Mouse (Mus musculus) MEL (cell line): ENCODE measurements around the gene Nobox. TPM values are rescaled to one million over a fixed set of nuclear protein-coding genes. Genes with fewer than 3 reads are reported as not detected.

Source experiments
- DNase-seq: peaks from one replicate; pipeline ENCODE4 v3.0.0; 2011; ENCODE audit warnings: low read depth, low spot score
- H3K27ac ChIP-seq: 2 replicates; pipeline ENCODE4 v1.5.1; 2012; ENCODE audit warnings: low read depth, mild to moderate bottlenecking, control low read depth, low read length, moderate library complexity; ENCODE audit not compliant: control insufficient read depth
- H3K27me3 ChIP-seq, 2 experiments: fragments of 150-350 bp in 1 of 2; sonication (generic) in 1 of 2; 2 replicates each; pipeline ENCODE4 v1.6.1; 2012; ENCODE audit warnings: low read length in 2 of 2, mild to moderate bottlenecking in 2 of 2, improper control_type of control experiment in 1 of 2, moderate library complexity in 1 of 2; ENCODE audit not compliant: insufficient read depth in 2 of 2, control insufficient read depth in 1 of 2
- H3K36me3 ChIP-seq, 2 experiments: 2 replicates each; pipeline ENCODE4 v1.6.1; 2012 to 2014; ENCODE audit warnings: low read length in 2 of 2, improper control_type of control experiment in 1 of 2, inconsistent platforms in 1 of 2, mild to moderate bottlenecking in 1 of 2; ENCODE audit not compliant: insufficient read depth in 2 of 2, control insufficient read depth in 1 of 2
- H3K4me1 ChIP-seq, 2 experiments: fragments of 150-350 bp in 1 of 2; sonication (generic) in 1 of 2; 2 replicates each; pipeline ENCODE4 v1.6.1; 2012; ENCODE audit warnings: low read length in 2 of 2, improper control_type of control experiment in 1 of 2, mild to moderate bottlenecking in 1 of 2; ENCODE audit not compliant: insufficient read depth in 2 of 2, control insufficient read depth in 1 of 2
- H3K4me3 ChIP-seq, 2 experiments: fragments of 150-350 bp in 1 of 2; sonication (generic) in 1 of 2; 2 replicates each; pipeline ENCODE4 v1.5.1; 2012; ENCODE audit warnings: low read depth in 2 of 2, low read length in 2 of 2, mild to moderate bottlenecking in 2 of 2, moderate library complexity in 2 of 2, control low read depth in 1 of 2, improper control_type of control experiment in 1 of 2; ENCODE audit not compliant: control insufficient read depth in 1 of 2, insufficient read depth in 1 of 2
- H3K79me2 ChIP-seq: 2 replicates; pipeline ENCODE4 v1.6.1; 2012; ENCODE audit warnings: mild to moderate bottlenecking, low read length, moderate library complexity; ENCODE audit not compliant: control insufficient read depth, poor library complexity, insufficient read depth
- H3K9ac ChIP-seq: 2 replicates; pipeline ENCODE4 v1.6.1; 2012; ENCODE audit warnings: low read depth, mild to moderate bottlenecking, control low read depth, low read length, moderate library complexity; ENCODE audit not compliant: control insufficient read depth, poor library complexity, severe bottlenecking
- H3K9me3 ChIP-seq: fragments of 150-350 bp; sonication (generic); replicated peaks from 2 replicates; pipeline ENCODE4 v1.6.1; 2012; ENCODE audit warnings: mild to moderate bottlenecking, low read length, improper control_type of control experiment, moderate library complexity; ENCODE audit not compliant: insufficient read depth
- EP300 ChIP-seq, 2 experiments: IDR thresholded peaks; 2 replicates each; pipeline ENCODE4 v1.6.1; 2011; ENCODE audit warnings: improper control_type of control experiment in 2 of 2, low read length in 2 of 2, low read depth in 1 of 2, mild to moderate bottlenecking in 1 of 2
- ETS1 ChIP-seq: IDR thresholded peaks from 2 replicates; pipeline ENCODE4 v1.6.1; 2012; ENCODE audit warnings: low read depth, mild to moderate bottlenecking, inconsistent platforms, low read length, improper control_type of control experiment, moderate library complexity
- GABPA ChIP-seq: IDR thresholded peaks from 2 replicates; pipeline ENCODE4 v1.6.1; 2012; ENCODE audit warnings: low read depth, mild to moderate bottlenecking, inconsistent platforms, low read length, improper control_type of control experiment, moderate library complexity
- GATA1 ChIP-seq: IDR thresholded peaks from 2 replicates; pipeline ENCODE4 v1.6.1; 2011; ENCODE audit warnings: low read depth, low read length, improper control_type of control experiment
- MAZ ChIP-seq: IDR thresholded peaks from 2 replicates; pipeline ENCODE4 v1.6.1; 2012; ENCODE audit warnings: low read depth, mild to moderate bottlenecking, inconsistent platforms, low read length, improper control_type of control experiment
- MXI1 ChIP-seq: IDR thresholded peaks from 2 replicates; pipeline ENCODE4 v1.6.1; 2011; ENCODE audit warnings: mild to moderate bottlenecking, low read depth, low read length, improper control_type of control experiment
- MYB ChIP-seq: IDR thresholded peaks from 2 replicates; pipeline ENCODE4 v1.6.1; 2011; ENCODE audit warnings: mild to moderate bottlenecking, low read depth, low read length, improper control_type of control experiment
- NELFE ChIP-seq: IDR thresholded peaks from 2 replicates; pipeline ENCODE4 v1.6.1; 2011; ENCODE audit warnings: low read depth, low read length, improper control_type of control experiment
- NRF1 ChIP-seq: IDR thresholded peaks from 2 replicates; pipeline ENCODE4 v1.6.1; 2014; ENCODE audit warnings: low read depth, mild to moderate bottlenecking, inconsistent platforms, low read length, improper control_type of control experiment, moderate library complexity; ENCODE audit not compliant: poor library complexity, insufficient read depth, severe bottlenecking
- POLR2A ChIP-seq, 2 experiments: IDR thresholded peaks; 2 replicates each; pipeline ENCODE4 v1.6.1; 2011 to 2012; ENCODE audit warnings: low read length in 2 of 2, mild to moderate bottlenecking in 2 of 2, control low read depth in 1 of 2, improper control_type of control experiment in 1 of 2, low read depth in 1 of 2, moderate library complexity in 1 of 2; ENCODE audit not compliant: control insufficient read depth in 1 of 2, insufficient read depth in 1 of 2, poor library complexity in 1 of 2
- POLR2AphosphoS5 ChIP-seq: IDR thresholded peaks from 2 replicates; pipeline ENCODE4 v1.6.1; 2012; ENCODE audit warnings: low read depth, borderline replicate concordance, mild to moderate bottlenecking, inconsistent platforms, low read length, moderate library complexity, mixed read lengths
- SIN3A ChIP-seq: IDR thresholded peaks from 2 replicates; pipeline ENCODE4 v1.6.1; 2012; ENCODE audit warnings: low read length, improper control_type of control experiment, inconsistent platforms
- SMC3 ChIP-seq: IDR thresholded peaks from 2 replicates; pipeline ENCODE4 v1.6.1; 2011; ENCODE audit warnings: low read depth, low read length, improper control_type of control experiment
- TAL1 ChIP-seq: IDR thresholded peaks from 2 replicates; pipeline ENCODE4 v1.6.1; 2012; ENCODE audit warnings: mild to moderate bottlenecking, inconsistent platforms, low read length, moderate library complexity, mixed read lengths
- ZC3H11A ChIP-seq: IDR thresholded peaks from 2 replicates; pipeline ENCODE4 v1.6.1; 2012; ENCODE audit warnings: low read depth, mild to moderate bottlenecking, inconsistent platforms, low read length, improper control_type of control experiment
- ZKSCAN1 ChIP-seq: IDR thresholded peaks from 2 replicates; pipeline ENCODE4 v1.6.1; 2012; ENCODE audit warnings: low read depth, mild to moderate bottlenecking, inconsistent platforms, low read length, improper control_type of control experiment, moderate library complexity
- ZMIZ1 ChIP-seq: IDR thresholded peaks from 2 replicates; pipeline ENCODE4 v1.6.1; 2012; ENCODE audit warnings: low read depth, mild to moderate bottlenecking, inconsistent platforms, low read length, improper control_type of control experiment, moderate library complexity
- polyA plus RNA-seq, 2 experiments: library from polyadenylated mRNA; stranded (reverse) in 1 of 2; unstranded in 1 of 2; fragments of >175 nt in 1 of 2; fragments of >200 nt in 1 of 2; gene quantifications; 2 replicates each; pipeline versions ENCODE4 v1.2.1 to v1.2.4; 2012; ENCODE audit warnings: low replicate concordance in 2 of 2, low read depth in 1 of 2; ENCODE audit not compliant: insufficient read length in 2 of 2, insufficient read depth in 1 of 2, missing spikeins in 1 of 2
- total RNA-seq: library from RNA; depleted of rRNA; stranded (reverse); fragments of 300-350 nt; gene quantifications from 2 replicates; pipeline ENCODE4 v1.2.3, GENCODE M21; 2012

Nobox gene
- total and polyA plus RNA-seq, 3 experiments = not detected

- H3K9ac ChIP-seq = no peak overlapping the region
- peak; percentile 78 for TF ChIP-seq ETS1
- peak; percentile 25; the same call in 1 of the 2 replicates for TF ChIP-seq GATA1
- TF ChIP-seq ZMIZ1 = no peak
- 0 out of 4 replicates have a peak, but pooled peaks of 1 of the 2 experiments have one; percentile 22 for TF ChIP-seq EP300 (IDR thresholded peaks at IDR 0.05; ENCODE audit: low read depth in 1 of 2, low read length in 2 of 2)
- no peak for TF ChIP-seq TAL1
- H3K4me3 ChIP-seq = no peak overlapping the region
- no peaks in the 10 kb centered on the region for H3K79me2 ChIP-seq
- H3K9me3 ChIP-seq = no peaks in the 10 kb centered on the region
- 0 out of 4 replicates have a peak, but pooled peaks cover 0 to 3% of the 10 kb centered on the region in 2 experiments for H3K4me1 ChIP-seq
- no peak overlapping the region for H3K27ac ChIP-seq
- H3K27me3 ChIP-seq = no peaks in the 10 kb centered on the region
- peak; percentile 52 for DNase-seq
- no peaks in the 10 kb centered on the region for H3K36me3 ChIP-seq
Measured at GRCm38 (mm10) chr6:43295908-43296307, 13.4 kb downstream of the Nobox start.

GRCm38 (mm10) chr6:43293175-43293574 is 16.2 kb downstream of the Nobox start:
- Histone ChIP-seq H3K36me3 (no peaks in the 10 kb centered on the region), H3K27ac (no peak overlapping the region), H3K4me3 (no peak overlapping the region), H3K4me1 (0 out of 4 replicates have a peak, but pooled peaks cover 0 to 3% of the 10 kb centered on the region in 2 experiments), H3K9me3 (no peaks in the 10 kb centered on the region), H3K27me3 (no peaks in the 10 kb centered on the region), H3K9ac (no peak overlapping the region), H3K79me2 (no peaks in the 10 kb centered on the region)
- no peak for DNase-seq
- TF ChIP-seq MYB (no peak), MXI1 (no peak), GABPA (no peak), GATA1 (no peak), MAZ (no peak), NELFE (no peak), POLR2AphosphoS5 (no peak), POLR2A (IDR thresholded peaks at IDR 0.05; ENCODE audit: control insufficient read depth in 1 of 2, insufficient read depth in 1 of 2, low read depth in 1 of 2, low read length in 2 of 2, poor library complexity in 1 of 2) (no peak), ZC3H11A (no peak), TAL1 (no peak), SIN3A (no peak), SMC3 (no peak), NRF1 (no peak), ZKSCAN1 (no peak)
